Mouse (Mus musculus) urinary bladder, postnatal 14 days (tissue): ENCODE measurements around the gene Iqgap1.
"Not testable (repeated sequence)": the region's sequence is repeated elsewhere in the genome, so short reads cannot be mapped to it uniquely, and the experiment has no call there.

ENCODE experiments used
- DNase-seq: peaks from one replicate; pipeline ENCODE4 v3.0.0; 2021; ENCODE audit warnings: low spot score

The Iqgap1 gene

DNA sequence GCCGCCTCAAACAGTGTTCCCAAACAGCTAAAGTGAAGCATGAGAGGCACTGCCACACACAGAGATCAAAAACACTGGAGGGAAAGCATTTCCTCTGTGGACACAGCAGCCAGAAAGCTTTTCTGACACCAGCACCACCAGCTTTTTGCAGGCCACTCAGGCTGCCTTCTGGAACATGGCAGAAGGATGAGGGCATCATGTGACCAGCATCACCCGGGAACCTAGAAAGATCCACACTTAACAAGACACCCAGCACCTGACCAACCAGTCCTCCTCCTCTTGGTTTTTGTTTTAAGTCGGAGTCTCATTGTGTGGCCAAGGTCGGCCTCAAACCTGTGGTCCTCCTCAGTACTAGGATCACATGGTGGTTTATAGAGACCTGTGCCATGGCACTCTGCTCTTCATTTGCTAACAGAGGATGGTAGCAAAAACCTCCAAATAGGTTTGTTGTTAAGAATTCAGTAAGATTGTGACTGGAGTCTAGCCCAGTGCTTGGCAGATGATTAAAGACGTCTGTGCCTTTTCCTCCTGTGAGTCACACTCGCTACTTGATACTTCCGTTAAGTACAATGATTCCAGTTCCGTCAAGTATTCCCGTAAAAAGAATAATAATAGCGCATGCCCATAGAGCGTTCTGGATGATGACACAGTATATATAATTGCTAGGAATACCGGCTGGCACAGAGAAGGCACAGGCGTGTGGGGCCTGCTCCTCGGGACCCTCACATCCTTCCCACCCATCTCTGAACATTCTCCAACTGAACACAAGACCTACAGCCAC is 51.8 kb downstream of the Iqgap1 start:
- DNase-seq = peak; percentile 40

DNA sequence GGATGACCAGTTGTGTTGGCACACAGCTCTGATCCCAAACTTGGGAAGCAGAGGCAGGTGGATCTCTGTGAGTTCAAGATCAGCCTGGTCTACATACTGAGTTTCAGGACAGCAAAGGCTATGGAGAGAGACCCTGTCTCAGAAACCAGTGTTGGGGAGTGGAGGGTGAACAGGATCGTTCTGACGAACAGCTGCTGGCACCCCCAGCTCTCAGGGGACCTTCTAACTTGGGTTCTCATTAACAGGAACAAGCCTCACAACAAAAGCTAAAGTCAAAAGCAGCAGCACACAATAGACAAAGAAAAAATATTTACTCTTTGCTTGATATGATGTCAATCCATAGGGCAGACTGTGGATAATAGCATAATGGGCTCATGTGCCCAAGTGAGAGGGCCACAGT is 55.3 kb downstream of the Iqgap1 start:
- DNase-seq = no peak

DNA sequence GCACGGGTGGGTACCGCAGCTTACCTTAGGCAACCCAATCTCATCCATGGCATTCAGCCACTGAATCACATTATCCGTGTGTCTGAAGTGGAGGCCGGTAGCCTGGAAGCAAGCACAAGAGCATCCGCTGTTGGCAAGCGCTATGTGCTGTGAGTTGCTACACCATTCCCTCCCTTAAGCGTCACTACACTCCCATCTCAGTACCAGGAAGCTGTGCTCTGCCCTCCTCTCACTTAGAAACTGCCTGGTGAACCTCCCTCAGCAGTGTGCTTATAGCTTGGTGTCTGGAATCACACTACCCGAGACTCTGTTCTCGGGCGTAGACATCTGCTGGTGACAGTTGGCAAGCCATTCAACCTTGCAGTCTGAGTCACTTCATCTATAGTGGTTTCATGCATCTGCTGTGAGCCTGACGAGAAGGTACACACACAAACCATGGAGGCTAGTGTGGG is 58.9 kb downstream of the Iqgap1 start:
- no peak for DNase-seq

DNA sequence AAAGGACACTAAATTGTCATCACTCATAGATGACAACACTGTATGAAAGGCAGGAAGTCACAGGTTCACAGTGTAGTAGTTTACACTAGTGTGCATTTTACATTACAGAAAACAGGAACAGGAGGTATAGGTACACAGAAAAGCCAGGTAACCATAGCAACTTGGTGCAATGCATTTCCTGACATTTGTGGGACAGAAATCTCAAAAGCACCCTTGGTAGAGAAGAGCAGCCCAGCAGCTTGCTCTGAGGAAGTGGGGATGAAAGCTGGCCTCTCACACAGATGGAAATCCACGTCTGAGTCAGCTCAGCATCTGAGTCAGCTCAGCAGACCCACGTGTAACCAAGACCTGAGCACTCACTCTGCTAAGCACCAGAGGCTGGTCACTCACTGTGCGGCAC is 59.7 kb downstream of the Iqgap1 start:
- no peak for DNase-seq

DNA sequence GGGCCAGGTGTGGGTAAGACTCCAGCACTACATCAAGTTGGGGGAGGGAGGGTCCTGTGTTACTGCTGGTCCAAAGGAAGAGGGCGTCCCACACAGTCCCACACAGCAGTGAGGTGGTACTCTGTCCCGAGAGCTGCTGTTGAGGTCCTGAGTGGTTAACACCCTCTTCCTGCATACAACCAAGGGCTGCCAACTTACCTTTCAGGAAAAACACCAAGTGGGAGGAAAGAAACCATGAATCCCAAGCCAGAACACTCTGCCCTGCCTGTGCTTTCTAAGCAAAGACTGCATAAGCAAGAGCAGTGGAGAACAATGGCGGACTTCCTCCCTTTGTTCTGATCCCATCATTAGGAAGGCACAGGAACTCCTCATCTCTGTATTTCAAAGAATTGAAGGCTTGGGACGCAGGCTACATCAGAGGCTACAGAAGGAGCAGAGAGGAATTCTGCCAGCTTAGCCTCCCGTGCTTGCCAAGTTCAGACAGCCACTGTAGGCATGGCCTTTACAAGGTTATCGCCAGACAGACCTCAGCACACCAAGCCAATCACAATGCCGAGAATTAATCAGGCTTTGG is 61.8 kb downstream of the Iqgap1 start:
- no peak for DNase-seq

DNA sequence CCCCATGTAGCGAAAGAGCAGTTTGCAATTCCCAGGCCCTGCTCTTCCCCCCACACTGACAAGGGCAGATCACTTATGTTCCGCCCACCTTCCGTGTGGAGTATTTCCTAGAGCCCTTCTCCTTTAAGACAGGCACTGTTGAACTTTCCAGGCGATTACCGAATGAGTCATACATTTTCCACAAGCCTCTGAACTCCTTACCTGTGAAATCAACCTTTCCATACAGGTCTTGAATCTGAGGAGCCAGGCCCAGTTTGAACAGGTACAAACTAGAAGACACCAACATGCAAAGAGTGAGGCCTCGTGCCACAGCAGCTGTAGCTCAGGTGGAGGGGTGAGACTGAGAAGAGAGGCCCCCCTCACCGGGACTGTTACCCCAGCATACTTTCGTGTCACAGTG is 63.5 kb downstream of the Iqgap1 start:
- DNase-seq = no peak

DNA sequence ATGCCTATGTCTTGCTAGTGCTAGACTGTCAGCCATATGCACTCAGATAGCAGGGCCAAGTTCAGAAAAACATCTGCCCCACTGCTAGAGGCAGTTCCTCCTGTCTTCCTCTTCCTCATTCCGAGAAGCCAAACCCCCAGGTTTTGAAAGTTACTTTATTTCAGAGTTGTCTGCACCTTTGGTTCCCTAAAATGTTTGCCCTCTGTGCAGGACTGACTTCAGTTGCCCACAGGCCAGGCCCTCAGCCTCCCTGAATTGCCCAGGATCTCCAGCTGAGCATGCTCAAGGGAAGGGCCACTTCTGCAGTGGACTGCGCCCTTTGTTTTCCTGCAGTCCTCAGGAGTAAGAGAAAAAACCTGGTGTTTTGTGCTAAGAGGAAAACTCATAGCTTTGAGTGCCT is 71.7 kb downstream of the Iqgap1 start:
- DNase-seq = no peak

DNA sequence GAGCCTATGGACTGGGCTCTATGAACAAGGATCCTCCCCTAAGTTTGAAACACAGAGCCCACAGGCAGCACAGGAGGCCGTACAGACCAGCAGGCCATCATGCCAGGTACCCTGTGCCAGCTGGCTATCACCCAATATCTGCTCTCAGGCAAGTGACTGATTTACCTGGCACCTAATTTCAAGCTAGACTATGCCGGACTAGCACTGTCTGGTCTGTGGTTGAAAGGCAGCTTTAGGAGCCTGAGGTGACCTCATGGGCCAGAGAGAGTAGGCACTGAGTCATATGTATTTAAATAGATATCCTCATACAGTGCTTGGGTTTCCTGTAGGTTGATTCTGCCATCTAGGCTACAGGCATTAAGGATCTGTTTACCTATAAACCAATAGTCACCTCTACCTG is 72.2 kb downstream of the Iqgap1 start:
- DNase-seq = peak; percentile 43

DNA sequence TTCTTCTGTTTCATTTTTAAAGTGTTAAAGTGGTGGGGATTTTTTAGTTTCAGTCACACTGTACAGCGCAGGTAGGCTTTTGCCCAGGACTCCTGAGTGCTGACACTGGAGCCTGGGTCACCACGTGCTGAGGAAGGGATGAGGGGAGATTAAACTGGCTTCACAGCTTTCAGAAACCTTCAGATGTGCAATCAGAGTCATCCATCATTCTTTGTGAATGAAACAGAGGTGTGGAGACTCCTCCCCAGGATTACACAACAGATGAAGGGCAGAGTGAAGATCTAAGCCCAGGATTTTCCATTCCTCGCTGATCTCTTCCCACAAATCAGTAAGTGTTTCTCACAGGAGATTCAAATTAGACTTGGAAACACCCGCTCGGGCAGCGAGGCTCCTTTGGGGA is 76.2 kb downstream of the Iqgap1 start:
- DNase-seq = no peak

DNA sequence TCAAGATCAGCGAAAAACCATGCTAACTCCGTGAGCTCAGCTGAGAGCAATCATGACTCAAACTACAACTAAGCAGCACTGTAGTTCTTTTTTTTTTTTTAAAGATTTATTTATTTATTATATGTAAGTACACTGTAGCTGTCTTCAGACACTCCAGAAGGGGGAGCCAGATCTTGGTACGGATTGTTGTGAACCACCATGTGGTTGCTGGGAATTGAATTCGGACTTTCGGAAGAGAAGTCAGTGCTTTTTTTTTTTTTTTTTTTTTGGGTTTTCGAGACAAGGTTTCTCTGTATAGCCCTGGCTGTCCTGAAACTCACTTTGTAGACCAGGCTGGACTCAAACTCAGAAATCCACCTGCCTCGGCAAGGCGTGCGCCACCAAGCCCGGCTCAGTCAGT is 76.7 kb downstream of the Iqgap1 start:
- DNase-seq = not testable (repeated sequence)

DNA sequence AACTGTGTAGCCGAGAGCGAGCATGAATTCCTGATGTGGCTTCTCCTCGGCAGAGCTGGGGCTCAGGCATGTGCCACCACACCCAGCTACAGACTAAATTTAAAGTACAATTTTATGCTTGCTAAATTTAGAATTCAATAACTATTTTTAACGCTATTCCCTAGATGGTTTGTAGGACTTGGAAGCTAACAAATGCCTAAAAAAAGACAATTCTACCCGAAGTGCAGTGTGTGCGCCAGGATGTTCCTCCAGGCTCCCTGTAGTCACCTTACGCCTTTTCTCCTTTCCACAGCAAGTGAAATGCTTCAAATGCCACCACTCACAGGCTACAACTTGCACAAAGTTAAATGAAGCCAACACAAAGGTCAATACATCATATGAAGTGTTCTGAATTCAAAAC is 78.4 kb downstream of the Iqgap1 start:
- DNase-seq = no peak

DNA sequence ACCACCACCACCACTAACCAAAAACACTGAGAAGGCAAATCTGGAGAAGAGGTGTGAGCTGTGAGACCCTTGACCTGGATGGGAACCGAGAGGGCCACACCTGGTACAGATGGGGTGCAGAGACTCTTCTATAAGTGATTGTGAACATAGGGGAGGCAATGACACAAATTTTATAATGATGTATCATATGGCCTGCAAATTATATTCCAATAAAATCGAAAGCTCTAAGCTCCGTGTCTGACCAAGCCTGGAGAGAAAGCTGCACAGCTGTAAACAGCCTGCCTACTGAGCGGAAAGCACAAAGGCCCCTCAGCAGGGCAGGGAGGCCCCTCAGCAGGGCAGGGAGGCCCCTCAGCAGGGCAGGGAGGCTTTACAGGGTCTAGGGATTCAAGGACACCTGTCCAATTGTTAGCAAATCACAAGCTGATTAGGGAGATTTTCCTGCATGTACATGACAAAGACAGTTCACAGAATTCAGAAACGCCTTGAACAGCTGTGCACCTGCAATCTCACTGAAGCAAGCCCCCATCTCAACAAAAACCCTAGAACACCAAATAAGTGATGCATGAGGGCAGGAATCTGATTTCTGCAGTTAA is 79.5 kb downstream of the Iqgap1 start:
- DNase-seq = no peak

DNA sequence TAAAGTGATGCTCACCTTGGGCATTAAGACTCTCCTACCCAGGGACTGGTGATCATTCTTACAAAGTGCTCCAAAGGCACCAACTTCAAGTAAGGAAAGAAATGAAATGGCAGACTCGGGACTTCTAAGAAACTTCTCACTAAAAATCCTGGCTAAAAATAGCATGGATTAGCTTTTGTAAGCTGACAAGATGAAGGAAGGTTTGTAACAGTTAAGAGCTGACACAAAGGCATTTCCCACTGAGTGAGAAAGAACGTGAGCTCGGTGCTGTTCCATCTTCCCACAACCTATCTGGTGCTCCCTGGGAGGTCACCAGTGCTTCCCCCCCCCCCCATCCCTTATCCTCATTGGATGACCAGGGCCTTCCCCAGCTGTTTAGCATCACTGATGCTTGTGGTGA is 80.0 kb downstream of the Iqgap1 start:
- DNase-seq = no peak

DNA sequence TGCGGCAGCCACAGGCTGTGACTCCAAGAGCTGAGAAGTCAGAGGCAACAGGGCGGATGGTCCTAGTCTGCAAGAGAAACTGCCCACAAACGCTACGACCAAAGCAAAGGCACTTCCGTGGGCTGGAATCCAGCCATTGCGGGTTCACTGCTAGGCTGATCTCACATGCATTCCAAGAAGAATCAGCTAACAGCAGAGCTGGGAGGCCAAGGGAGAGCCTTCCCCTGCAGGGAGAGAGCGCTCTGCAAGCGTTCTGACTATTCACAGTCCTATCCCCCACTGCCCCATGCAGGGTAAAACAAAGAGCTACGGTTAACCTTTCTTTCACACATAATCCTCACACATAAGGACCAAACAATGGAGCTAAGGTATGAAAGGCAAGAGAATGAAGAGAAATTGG is 80.5 kb downstream of the Iqgap1 start:
- no peak for DNase-seq

DNA sequence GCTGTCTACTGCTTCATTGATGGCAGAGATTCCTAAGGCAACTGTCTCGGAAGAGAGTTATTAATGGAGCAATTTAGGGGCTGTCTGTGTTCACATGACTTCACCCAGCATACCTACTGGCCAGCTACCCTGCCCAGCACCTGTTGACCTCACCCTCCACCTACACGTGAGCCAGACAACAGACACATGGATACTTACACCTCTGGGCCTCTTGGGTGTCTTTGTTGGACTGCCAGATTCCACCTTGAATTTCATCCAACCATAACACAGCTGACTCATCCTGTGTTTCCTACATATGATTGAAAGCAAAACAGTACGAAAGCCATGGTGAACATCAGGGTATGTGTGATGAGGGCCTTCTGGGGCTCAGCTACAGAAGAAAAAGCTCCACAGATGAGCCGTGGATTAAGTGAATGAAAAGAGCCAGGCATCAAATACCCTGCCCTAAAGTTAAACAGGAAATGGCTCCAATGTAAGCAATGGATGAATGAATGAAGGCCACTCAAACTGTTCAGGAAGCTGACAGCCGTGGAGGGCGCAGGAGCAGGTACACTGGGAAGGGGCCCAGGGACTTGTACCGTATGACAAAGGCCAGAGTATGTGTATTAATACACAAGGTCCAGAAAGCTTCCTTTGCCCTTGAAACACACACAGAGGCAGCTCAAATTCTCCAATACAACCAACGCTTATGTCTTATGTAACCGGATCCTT is 81.7 kb downstream of the Iqgap1 start:
- DNase-seq = no peak

DNA sequence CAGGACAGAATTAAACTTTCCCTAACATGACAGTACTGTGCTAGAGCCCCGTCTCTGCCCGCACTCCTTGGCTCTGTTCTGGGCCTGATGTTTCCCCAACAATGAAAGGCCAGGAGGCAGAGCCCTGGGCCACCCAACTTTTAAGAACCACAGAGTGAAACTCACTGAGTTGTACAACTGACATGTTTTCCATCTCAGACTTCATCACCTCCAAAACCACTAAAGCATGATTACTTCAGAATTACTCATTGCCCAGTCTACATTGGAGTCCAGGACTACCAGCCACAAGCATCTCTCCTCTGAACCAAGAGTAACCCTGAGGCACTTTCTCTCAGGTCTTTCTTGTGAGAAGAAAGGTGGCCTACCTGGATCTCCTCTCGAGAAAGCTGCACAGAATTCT is 83.1 kb downstream of the Iqgap1 start:
- no peak for DNase-seq

DNA sequence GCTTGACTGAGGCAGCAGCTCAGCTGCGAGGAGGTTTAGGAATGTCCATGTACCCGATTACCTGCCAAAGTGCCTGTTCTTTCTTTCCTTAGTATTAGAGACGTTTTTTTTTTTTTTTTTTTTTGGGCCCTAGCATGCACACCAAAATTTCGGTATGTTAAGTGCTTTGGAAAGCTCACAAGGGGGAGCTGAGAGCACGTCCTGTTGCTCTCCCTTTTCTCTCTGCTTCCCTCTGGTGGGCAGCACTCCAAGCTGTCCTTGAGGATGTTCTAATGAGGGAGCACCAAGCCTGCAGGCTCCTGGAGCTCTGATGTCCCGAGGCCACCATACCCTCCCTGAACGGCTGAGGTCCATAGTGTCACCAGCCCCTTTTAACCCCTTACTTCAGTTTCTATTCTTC is 84.8 kb downstream of the Iqgap1 start:
- peak; percentile 82 for DNase-seq

DNA sequence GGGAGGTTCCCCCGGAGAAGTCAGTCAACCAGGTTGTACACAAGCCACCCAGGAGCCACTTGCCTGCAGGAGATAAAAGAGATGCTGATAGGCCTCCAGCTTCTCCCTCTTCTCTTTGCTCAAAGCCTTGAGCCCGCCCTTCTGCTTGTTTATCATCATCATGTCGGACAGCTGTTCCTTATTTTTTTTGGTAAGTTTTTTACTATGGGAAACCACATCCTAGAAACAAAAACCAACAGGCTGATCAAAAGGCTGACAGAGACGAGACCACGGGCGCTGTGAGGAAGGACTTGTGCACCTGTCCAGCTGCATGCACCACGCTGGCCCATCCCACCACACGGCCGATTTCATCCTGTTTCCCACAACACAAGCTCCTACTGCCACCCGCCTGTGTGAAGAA is 89.6 kb downstream of the Iqgap1 start:
- DNase-seq = no peak

DNA sequence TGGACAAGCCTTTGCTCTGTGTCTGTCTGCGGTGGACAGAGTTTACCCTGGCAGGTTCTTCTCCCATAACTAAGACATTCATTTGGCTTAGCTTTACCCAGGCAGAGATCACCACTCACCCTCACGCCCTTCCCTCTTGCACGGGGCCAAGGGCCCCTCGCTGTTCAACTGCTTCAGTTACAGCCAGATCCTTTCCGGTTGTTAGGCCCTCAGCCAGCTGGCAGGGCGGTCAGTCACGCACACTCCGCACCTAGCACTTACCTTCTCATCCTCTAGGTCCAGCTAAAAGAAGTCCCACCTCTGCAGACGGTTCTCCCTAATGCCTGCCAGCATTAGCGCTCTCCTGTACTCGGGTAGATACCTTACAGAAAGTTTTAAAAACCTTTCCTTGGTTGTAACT is 92.8 kb downstream of the Iqgap1 start:
- DNase-seq = no peak

DNA sequence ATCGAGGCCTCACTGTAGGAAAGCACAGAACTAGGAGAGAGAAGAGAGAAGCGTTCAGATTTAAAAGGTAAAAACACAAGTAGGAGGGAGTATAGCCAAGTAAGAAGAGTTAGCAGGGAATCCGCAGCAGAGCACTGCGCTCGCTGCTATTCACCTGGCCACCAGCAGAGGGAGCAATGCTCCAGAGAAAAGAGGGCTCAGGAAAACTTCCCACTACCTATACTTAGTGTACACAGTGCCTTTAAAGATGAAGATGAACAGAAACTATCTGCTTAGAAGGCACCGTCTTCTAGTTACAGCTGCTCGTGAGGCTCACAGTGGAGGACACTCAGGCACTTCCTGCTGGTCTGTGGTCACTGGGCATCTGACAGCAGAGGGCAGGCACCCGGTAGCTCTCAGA is 96.1 kb downstream of the Iqgap1 start:
- peak; percentile 74 for DNase-seq

DNA sequence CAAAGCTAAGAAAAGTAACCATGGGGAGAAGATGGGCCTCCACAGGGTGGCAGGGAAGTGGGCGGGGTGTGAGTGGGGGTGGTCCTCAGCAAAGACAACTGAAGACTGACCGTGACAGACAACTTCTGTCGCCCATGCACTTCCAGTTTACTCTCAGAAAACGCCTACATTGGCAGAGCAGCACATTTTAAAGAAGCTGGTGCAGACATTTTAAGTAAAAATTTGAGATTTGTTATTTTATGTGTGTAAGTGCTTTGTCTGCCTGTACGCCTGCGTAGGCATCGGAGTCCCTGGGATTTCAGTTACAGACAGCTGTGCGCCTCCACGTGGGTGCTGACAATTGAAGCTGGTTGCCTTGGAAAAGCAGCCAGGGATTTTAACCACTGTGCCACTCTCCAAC is 104.7 kb downstream of the Iqgap1 start:
- DNase-seq = no peak

DNA sequence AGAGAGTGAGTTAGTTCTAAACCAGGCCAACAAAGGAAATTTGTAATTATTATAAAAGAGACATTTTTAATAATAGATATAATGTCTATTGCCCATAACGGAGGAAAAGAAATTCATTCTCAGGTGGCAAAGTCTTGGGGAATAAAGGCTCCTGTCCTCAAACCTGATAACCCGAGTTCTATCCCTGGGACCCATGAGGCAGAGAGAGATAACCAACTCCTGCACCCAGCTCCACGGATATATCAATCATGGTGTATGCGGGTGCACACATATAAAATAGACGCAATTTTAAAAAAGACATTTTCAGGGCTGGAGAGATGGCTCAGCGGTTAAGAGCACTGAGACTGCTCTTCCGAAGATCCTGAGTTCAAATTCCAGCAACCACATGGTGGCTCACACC is 106.2 kb downstream of the Iqgap1 start:
- no peak for DNase-seq

DNA sequence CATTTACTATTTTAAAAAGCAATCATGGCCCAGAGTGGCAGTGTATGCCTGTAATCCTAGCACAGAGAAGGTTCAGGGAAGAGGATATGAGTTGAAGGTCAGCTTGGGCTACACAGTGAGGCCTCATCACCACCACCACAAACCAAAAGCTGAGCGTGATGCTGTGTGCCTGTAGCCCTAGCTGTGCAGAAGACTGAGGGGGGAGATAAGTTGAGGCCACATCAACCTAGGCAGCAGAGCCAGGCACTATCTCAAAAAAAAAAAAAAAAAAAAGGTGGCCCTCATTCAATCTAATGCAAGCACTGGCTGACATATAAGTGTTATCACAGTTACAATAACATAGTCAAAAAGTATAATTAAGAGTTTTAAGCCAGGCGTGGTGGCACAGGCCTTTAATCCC is 106.7 kb downstream of the Iqgap1 start:
- DNase-seq = no peak
